Mouse (Mus musculus) right cerebral cortex, postnatal 14 days (tissue): ENCODE measurements at regions not wholly inside any gene's neighbourhood (a gene's known extent, or its start where the extent isn't known, plus 50 kb on each side); places are given as distances from the start of the nearest gene placed in this dataset.
A peak's percentile ranks its signal among the peaks of the same experiment; 100 is the strongest.

ENCODE experiments used
- DNase-seq: peaks from one replicate; pipeline ENCODE4 v3.0.0; 2022

- no peak for DNase-seq
Observed at GRCm38 (mm10) chr19:60408436-60408835, 59.7 kb downstream of the Prlhr start.

GRCm38 (mm10) chr19:60399425-60399824, 68.7 kb downstream of the Prlhr start:
- DNase-seq, result no peak

GRCm38 (mm10) chr19:60397666-60398065, 70.4 kb downstream of the Prlhr start:
- no peak for DNase-seq

GRCm38 (mm10) chr19:60396604-60397003, 71.5 kb downstream of the Prlhr start:
- no peak for DNase-seq

GRCm38 (mm10) chr19:60386563-60387241, 81.4 kb downstream of the Prlhr start:
- DNase-seq, result no peak

- no peak for DNase-seq
Observed at GRCm38 (mm10) chr19:60384721-60385120, 83.4 kb downstream of the Prlhr start.

- DNase-seq, result no peak
Observed at GRCm38 (mm10) chr19:60382661-60383060, 85.4 kb downstream of the Prlhr start.

- DNase-seq, result no peak
Observed at GRCm38 (mm10) chr19:60379030-60379605, 89.0 kb downstream of the Prlhr start.

- no peak for DNase-seq
Observed at GRCm38 (mm10) chr19:60363988-60364599, 104.0 kb downstream of the Prlhr start.

GRCm38 (mm10) chr19:60344911-60345310, 118.4 kb upstream of the Fam204a start:
- no peak for DNase-seq

- peak; percentile 63 for DNase-seq
Observed at GRCm38 (mm10) chr19:60341485-60341884, 115.0 kb upstream of the Fam204a start.

GRCm38 (mm10) chr19:60340234-60340633, 113.7 kb upstream of the Fam204a start:
- DNase-seq, result peak; percentile 20

GRCm38 (mm10) chr19:60334521-60334920, 108.0 kb upstream of the Fam204a start:
- DNase-seq, result no peak

- no peak for DNase-seq
Observed at GRCm38 (mm10) chr19:60328295-60328694, 101.8 kb upstream of the Fam204a start.

GRCm38 (mm10) chr19:60325612-60326011, 99.1 kb upstream of the Fam204a start:
- DNase-seq, result no peak

- peak; percentile 9 for DNase-seq
Observed at GRCm38 (mm10) chr19:60325112-60325511, 98.6 kb upstream of the Fam204a start.

- peak; percentile 80 for DNase-seq
Observed at GRCm38 (mm10) chr19:60310591-60310990, 84.1 kb upstream of the Fam204a start.

- DNase-seq, result no peak
Observed at GRCm38 (mm10) chr19:60302371-60302770, 75.9 kb upstream of the Fam204a start.

GRCm38 (mm10) chr19:60300891-60301290, 74.4 kb upstream of the Fam204a start:
- no peak for DNase-seq

- no peak for DNase-seq
Observed at GRCm38 (mm10) chr19:60290244-60290643, 63.7 kb upstream of the Fam204a start.

GRCm38 (mm10) chr19:60286810-60287396, 60.4 kb upstream of the Fam204a start:
- no peak for DNase-seq

GRCm38 (mm10) chr19:60284901-60285300, 58.4 kb upstream of the Fam204a start:
- DNase-seq, result no peak
